ENCODE assay signal across 8 mouse cellular contexts in genomic region chr4:114688973-114689371, GRCm38 (mm10).
A peak's percentile ranks its signal among the peaks of the same experiment; 100 is the strongest.
DNase-seq lines count a peak whose midpoint lies in the region; ATAC-seq and TF ChIP-seq lines count a peak whose summit lies in the region.

No protein-coding gene starts in this region.

- H3K4me2 ChIP-seq in heart, embryonic 13.5 days, result peak overlapping the region; percentile 51
- peak overlapping the region; percentile 59 for H3K4me2 ChIP-seq in limb, embryonic 13.5 days (replicated peaks)

- H3K27me3 ChIP-seq in heart, embryonic 13.5 days (replicated peaks), result peaks cover 64% of the 10 kb centered on the region
- H3K27me3 ChIP-seq in testis, adult 2 months (ENCODE audit: control insufficient read depth, insufficient read depth, low read length), result no peaks in the 10 kb centered on the region
- peaks cover 55% of the 10 kb centered on the region for H3K27me3 ChIP-seq in limb, embryonic 13.5 days

- no peak overlapping the region for H3K4me3 ChIP-seq in heart, embryonic 13.5 days
- H3K4me3 ChIP-seq in testis, adult 2 months (ENCODE audit: control insufficient read depth, low read depth, low read length), result no peak overlapping the region
- H3K4me3 ChIP-seq in limb, embryonic 13.5 days, result no peak overlapping the region

- peak; percentile 35; the same call in 1 of the 2 replicates for TF ChIP-seq CTCF in testis, adult 2 months (IDR thresholded peaks at IDR 0.05; ENCODE audit: control insufficient read depth, insufficient read depth, insufficient replicate concordance, low read depth, low read length)

- peaks cover 16% of the 10 kb centered on the region; the same call in 1 of the 2 replicates for H3K4me1 ChIP-seq in heart, embryonic 13.5 days
- H3K4me1 ChIP-seq in testis, adult 2 months (ENCODE audit: control insufficient read depth, insufficient read depth, low read length), result peaks cover 2% of the 10 kb centered on the region
- H3K4me1 ChIP-seq in limb, embryonic 13.5 days, result peaks cover 59% of the 10 kb centered on the region

- H3K9ac ChIP-seq in heart, embryonic 13.5 days, result no peak overlapping the region
- no peak overlapping the region for H3K9ac ChIP-seq in limb, embryonic 13.5 days

- TF ChIP-seq POLR2A in testis, adult 2 months (IDR thresholded peaks at IDR 0.05; ENCODE audit: control insufficient read depth, low read depth, low read length), result no peak

- no peak overlapping the region for H3K27ac ChIP-seq in heart, embryonic 13.5 days (replicated peaks)
- H3K27ac ChIP-seq in testis, adult 2 months (ENCODE audit: control insufficient read depth, insufficient read depth, low read depth, low read length), result no peak overlapping the region
- no peak overlapping the region for H3K27ac ChIP-seq in limb, embryonic 13.5 days

- H3K36me3 ChIP-seq in heart, embryonic 13.5 days, result no peaks in the 10 kb centered on the region
- H3K36me3 ChIP-seq in testis, adult 2 months (ENCODE audit: control insufficient read depth, insufficient read depth, low read length), result no peaks in the 10 kb centered on the region
- H3K36me3 ChIP-seq in limb, embryonic 13.5 days, result no peaks in the 10 kb centered on the region

- DNase-seq in heart, adult 11 months, result no peak
- DNase-seq in testis, postnatal 14 days (ENCODE audit: low spot score), result no peak
- DNase-seq in urinary bladder, postnatal 14 days (ENCODE audit: low spot score), result no peak
- no peak for DNase-seq in urinary bladder, postnatal 10 days (ENCODE audit: low spot score)
- no peak for DNase-seq in gastrocnemius, adult 18-20 months (ENCODE audit: low spot score)

- WGBS in heart, embryonic 13.5 days, result 56% methylated on average over 6 of the region's 6 CpGs
- WGBS in limb, embryonic 13.5 days, result 65% methylated on average over 6 of the region's 6 CpGs

- H3K9me3 ChIP-seq in heart, embryonic 13.5 days, result no peaks in the 10 kb centered on the region
- no peaks in the 10 kb centered on the region for H3K9me3 ChIP-seq in limb, embryonic 13.5 days

- ATAC-seq in heart, embryonic 13.5 days (ENCODE audit: extremely low read depth, insufficient number of reproducible peaks, low FRiP score, low TSS enrichment), result no peak
- no peak for ATAC-seq in limb, embryonic 13.5 days (ENCODE audit: low FRiP score, low read depth)
